Mouse (Mus musculus) CH12.LX (cell line): ENCODE data around the gene Nadsyn1. TPM values are rescaled to one million over a fixed set of nuclear protein-coding genes. Genes with fewer than 3 reads are reported as not detected.

Experiments
- DNase-seq: peaks from one replicate; pipeline ENCODE4 v3.0.0-alpha.2; 2013; ENCODE audit errors: extremely low read depth
- H3K27ac ChIP-seq: 2 replicates; pipeline ENCODE4 v1.5.1; 2012; ENCODE audit warnings: low read depth, mild to moderate bottlenecking, control low read depth, moderate library complexity; ENCODE audit not compliant: insufficient read depth
- H3K27me3 ChIP-seq: replicated peaks from 2 replicates; pipeline ENCODE3; 2012; ENCODE audit warnings: inconsistent platforms
- H3K36me3 ChIP-seq, 2 experiments: replicated peaks in 1 of 2; 2 replicates each; pipeline versions ENCODE3 to v1.6.1; 2012; ENCODE audit warnings: inconsistent platforms in 1 of 2, low read length in 1 of 2, mild to moderate bottlenecking in 1 of 2, mixed read lengths in 1 of 2, moderate library complexity in 1 of 2; ENCODE audit not compliant: control insufficient read depth in 1 of 2, insufficient read depth in 1 of 2
- H3K4me1 ChIP-seq, 2 experiments: 2 replicates each; pipeline ENCODE4 v1.6.1; 2012; ENCODE audit warnings: inconsistent platforms in 1 of 2, moderate library complexity in 1 of 2; ENCODE audit not compliant: insufficient read depth in 2 of 2, control insufficient read depth in 1 of 2
- H3K4me2 ChIP-seq: 2 replicates; pipeline ENCODE4 v1.6.1; 2012; ENCODE audit warnings: low read depth, mild to moderate bottlenecking, control low read depth; ENCODE audit not compliant: poor library complexity, insufficient read depth, severe bottlenecking
- H3K4me3 ChIP-seq, 3 experiments: fragments of 150-350 bp in 1 of 3; sonication (generic) in 1 of 3; replicated peaks in 1 of 3; 2 replicates each; pipeline versions ENCODE3 to v1.5.1; 2011 to 2012; ENCODE audit warnings: low read depth in 2 of 3, low read length in 2 of 3, mild to moderate bottlenecking in 2 of 3, moderate library complexity in 2 of 3, control low read depth in 1 of 3, improper control_type of control experiment in 1 of 3, inconsistent platforms in 1 of 3, mixed read lengths in 1 of 3; ENCODE audit not compliant: poor library complexity in 1 of 3
- H3K79me2 ChIP-seq: replicated peaks from 2 replicates; pipeline ENCODE4 v1.6.1; 2012; ENCODE audit warnings: mild to moderate bottlenecking, moderate library complexity; ENCODE audit not compliant: control insufficient read depth, poor library complexity, insufficient read depth, severe bottlenecking; ENCODE audit errors: extremely low read depth
- H3K9ac ChIP-seq: 2 replicates; pipeline ENCODE4 v1.6.1; 2012; ENCODE audit warnings: low read depth, mild to moderate bottlenecking, control low read depth, moderate library complexity; ENCODE audit not compliant: insufficient read depth
- H3K9me3 ChIP-seq: replicated peaks from 2 replicates; pipeline ENCODE3; 2012; ENCODE audit warnings: low read length, inconsistent platforms, mixed read lengths
- BHLHE40 ChIP-seq: IDR thresholded peaks from 2 replicates; pipeline ENCODE4 v1.6.1; 2011; ENCODE audit warnings: mild to moderate bottlenecking, low read depth, low read length, improper control_type of control experiment
- CHD1 ChIP-seq: IDR thresholded peaks from 2 replicates; pipeline ENCODE4 v1.6.1; 2012; ENCODE audit warnings: low read depth, low read length, improper control_type of control experiment, inconsistent platforms
- CHD2 ChIP-seq: IDR thresholded peaks from 2 replicates; pipeline ENCODE4 v1.6.1; 2011; ENCODE audit warnings: low read length, improper control_type of control experiment
- CTCF ChIP-seq, 2 experiments: IDR thresholded peaks in 1 of 2; conservative IDR thresholded peaks in 1 of 2; 2 replicates each; pipeline ENCODE4 v1.5.1; 2011 to 2012; ENCODE audit warnings: low read depth in 2 of 2, low read length in 2 of 2, improper control_type of control experiment in 1 of 2, inconsistent platforms in 1 of 2, mild to moderate bottlenecking in 1 of 2, moderate library complexity in 1 of 2
- E2F4 ChIP-seq: IDR thresholded peaks from 2 replicates; pipeline ENCODE4 v1.6.1; 2011; ENCODE audit warnings: low read depth, low read length, improper control_type of control experiment; ENCODE audit not compliant: insufficient replicate concordance
- ELF1 ChIP-seq: IDR thresholded peaks from 2 replicates; pipeline ENCODE4 v1.6.1; 2014; ENCODE audit warnings: low read depth, mild to moderate bottlenecking, inconsistent platforms, low read length, improper control_type of control experiment
- EP300 ChIP-seq: IDR thresholded peaks from 2 replicates; pipeline ENCODE4 v1.6.1; 2011; ENCODE audit warnings: low read length, improper control_type of control experiment
- ETS1 ChIP-seq: conservative IDR thresholded peaks from 2 replicates; pipeline ENCODE4 v1.6.1; 2012; ENCODE audit warnings: low read depth, mild to moderate bottlenecking, inconsistent platforms, low read length, improper control_type of control experiment, moderate library complexity
- GABPA ChIP-seq: IDR thresholded peaks from 2 replicates; pipeline ENCODE4 v1.6.1; 2012; ENCODE audit warnings: low read depth, low read length, improper control_type of control experiment, inconsistent platforms; ENCODE audit not compliant: insufficient replicate concordance
- HCFC1 ChIP-seq: IDR thresholded peaks from 2 replicates; pipeline ENCODE4 v1.6.1; 2012; ENCODE audit warnings: low read depth, mild to moderate bottlenecking, inconsistent platforms, low read length, improper control_type of control experiment
- IRF4 ChIP-seq: IDR thresholded peaks from 2 replicates; pipeline ENCODE4 v1.6.1; 2014; ENCODE audit warnings: low read depth, mild to moderate bottlenecking, inconsistent platforms, low read length, improper control_type of control experiment
- JUN ChIP-seq: IDR thresholded peaks from 2 replicates; pipeline ENCODE4 v1.6.1; 2011; ENCODE audit warnings: low read depth, mild to moderate bottlenecking, low read length, improper control_type of control experiment, moderate library complexity; ENCODE audit not compliant: insufficient read depth
- JUND ChIP-seq: conservative IDR thresholded peaks from 2 replicates; pipeline ENCODE4 v1.6.1; 2011; ENCODE audit warnings: low read depth, low read length, improper control_type of control experiment
- KAT2A ChIP-seq: IDR thresholded peaks from 2 replicates; pipeline ENCODE4 v1.6.1; 2012; ENCODE audit warnings: low read length, improper control_type of control experiment, inconsistent platforms; ENCODE audit not compliant: insufficient replicate concordance
- MAFK ChIP-seq: IDR thresholded peaks from 2 replicates; pipeline ENCODE4 v1.6.1; 2011; ENCODE audit warnings: low read length, improper control_type of control experiment; ENCODE audit not compliant: insufficient replicate concordance
- MAX ChIP-seq: IDR thresholded peaks from 2 replicates; pipeline ENCODE4 v1.6.1; 2011; ENCODE audit warnings: low read length, improper control_type of control experiment
- MAZ ChIP-seq: IDR thresholded peaks from 2 replicates; pipeline ENCODE4 v1.6.1; 2012; ENCODE audit warnings: low read depth, mild to moderate bottlenecking, inconsistent platforms, low read length, improper control_type of control experiment, moderate library complexity
- MEF2A ChIP-seq: IDR thresholded peaks from 2 replicates; pipeline ENCODE4 v1.6.1; 2014; ENCODE audit warnings: low read depth, mild to moderate bottlenecking, inconsistent platforms, low read length, improper control_type of control experiment, borderline replicate concordance
- MXI1 ChIP-seq: IDR thresholded peaks from 2 replicates; pipeline ENCODE4 v1.6.1; 2011; ENCODE audit warnings: mild to moderate bottlenecking, low read depth, low read length, improper control_type of control experiment
- MYC ChIP-seq: IDR thresholded peaks from 2 replicates; pipeline ENCODE4 v1.6.1; 2011; ENCODE audit warnings: low read depth, mild to moderate bottlenecking, improper control_type of control experiment, low read length
- NELFE ChIP-seq: IDR thresholded peaks from 2 replicates; pipeline ENCODE4 v1.6.1; 2011; ENCODE audit warnings: low read depth, low read length, improper control_type of control experiment
- NRF1 ChIP-seq: IDR thresholded peaks from 2 replicates; pipeline ENCODE4 v1.6.1; 2014; ENCODE audit warnings: low read depth, mild to moderate bottlenecking, inconsistent platforms, low read length, improper control_type of control experiment, moderate library complexity
- PAX5 ChIP-seq: IDR thresholded peaks from 2 replicates; pipeline ENCODE4 v1.6.1; 2012; ENCODE audit warnings: low read length, inconsistent platforms, mixed read lengths
- POLR2A ChIP-seq: IDR thresholded peaks from 2 replicates; pipeline ENCODE4 v1.6.1; 2011; ENCODE audit warnings: low read depth, mild to moderate bottlenecking, improper control_type of control experiment, low read length
- POLR2AphosphoS2 ChIP-seq: IDR thresholded peaks from 2 replicates; pipeline ENCODE4 v1.6.1; 2011; ENCODE audit warnings: low read depth, low read length, improper control_type of control experiment
- RAD21 ChIP-seq: IDR thresholded peaks from 2 replicates; pipeline ENCODE4 v1.6.1; 2011; ENCODE audit warnings: low read depth, mild to moderate bottlenecking, low read length, improper control_type of control experiment, moderate library complexity
- RCOR1 ChIP-seq: conservative IDR thresholded peaks from 2 replicates; pipeline ENCODE4 v1.6.1; 2012; ENCODE audit warnings: low read depth, mild to moderate bottlenecking, inconsistent platforms, low read length, improper control_type of control experiment
- SIN3A ChIP-seq: IDR thresholded peaks from 2 replicates; pipeline ENCODE4 v1.6.1; 2012; ENCODE audit warnings: low read length, improper control_type of control experiment, inconsistent platforms
- SMC3 ChIP-seq: IDR thresholded peaks from 2 replicates; pipeline ENCODE4 v1.6.1; 2011; ENCODE audit warnings: low read depth, low read length, improper control_type of control experiment
- TBP ChIP-seq: conservative IDR thresholded peaks from 2 replicates; pipeline ENCODE4 v1.6.1; 2011; ENCODE audit warnings: low read depth, low read length, improper control_type of control experiment
- TCF12 ChIP-seq: IDR thresholded peaks from 2 replicates; pipeline ENCODE4 v1.6.1; 2014; ENCODE audit warnings: low read depth, mild to moderate bottlenecking, inconsistent platforms, low read length, improper control_type of control experiment
- UBTF ChIP-seq: IDR thresholded peaks from 2 replicates; pipeline ENCODE4 v1.6.1; 2012; ENCODE audit warnings: low read depth, mild to moderate bottlenecking, inconsistent platforms, low read length, improper control_type of control experiment, moderate library complexity
- USF1 ChIP-seq: IDR thresholded peaks from 2 replicates; pipeline ENCODE4 v1.6.1; 2014; ENCODE audit warnings: low read depth, mild to moderate bottlenecking, inconsistent platforms, low read length, improper control_type of control experiment
- USF2 ChIP-seq: conservative IDR thresholded peaks from 2 replicates; pipeline ENCODE4 v1.6.1; 2011; ENCODE audit warnings: low read depth, low read length, improper control_type of control experiment
- ZC3H11A ChIP-seq: IDR thresholded peaks from 2 replicates; pipeline ENCODE4 v1.6.1; 2012; ENCODE audit warnings: low read depth, mild to moderate bottlenecking, inconsistent platforms, low read length, improper control_type of control experiment
- ZKSCAN1 ChIP-seq: IDR thresholded peaks from 2 replicates; pipeline ENCODE4 v1.6.1; 2012; ENCODE audit warnings: low read depth, inconsistent platforms, low read length, improper control_type of control experiment, borderline replicate concordance
- ZMIZ1 ChIP-seq: IDR thresholded peaks from 2 replicates; pipeline ENCODE4 v1.6.1; 2012; ENCODE audit warnings: low read depth, mild to moderate bottlenecking, inconsistent platforms, low read length, improper control_type of control experiment
- ZNF384 ChIP-seq: IDR thresholded peaks from 2 replicates; pipeline ENCODE4 v1.6.1; 2012; ENCODE audit warnings: low read depth, low read length, improper control_type of control experiment, inconsistent platforms
- dilution Hi-C: fragments of 300-500 bp; cut with MboI; formaldehyde crosslinking; loops from 2 replicates; pipeline ENCODE4 v1.14.3; 2020; ENCODE audit warnings: low sequenced_read_pairs; ENCODE audit not compliant: extremely low pct_unique_long_range_greater_than_20kb, extremely low pct_ligation_motif_present
- in situ Hi-C: fragments of 300-500 bp; cut with MboI; formaldehyde crosslinking; loops from 3 replicates; pipeline ENCODE4 v1.14.3; 2019; ENCODE audit warnings: low sequenced_read_pairs, low pct_ligation_motif_present, low pct_unique_long_range_greater_than_20kb, mixed read lengths
- polyA plus RNA-seq: library from polyadenylated mRNA; unstranded; fragments of >175 nt; gene quantifications from 2 replicates; pipeline ENCODE4 v1.2.1, GENCODE M21; 2012; ENCODE audit warnings: low read depth; ENCODE audit not compliant: insufficient read length
- total RNA-seq, 2 experiments: library from RNA; depleted of rRNA; stranded (reverse); fragments of 300-350 nt in 1 of 2; fragments of >200 nt in 1 of 2; gene quantifications; 2 replicates each; pipeline ENCODE4 v1.2.3; 2012 to 2014

Nadsyn1 gene
- total and polyA plus RNA-seq, 3 experiments, result 5.4 to 11.7 (median 8.6) TPM

DNA sequence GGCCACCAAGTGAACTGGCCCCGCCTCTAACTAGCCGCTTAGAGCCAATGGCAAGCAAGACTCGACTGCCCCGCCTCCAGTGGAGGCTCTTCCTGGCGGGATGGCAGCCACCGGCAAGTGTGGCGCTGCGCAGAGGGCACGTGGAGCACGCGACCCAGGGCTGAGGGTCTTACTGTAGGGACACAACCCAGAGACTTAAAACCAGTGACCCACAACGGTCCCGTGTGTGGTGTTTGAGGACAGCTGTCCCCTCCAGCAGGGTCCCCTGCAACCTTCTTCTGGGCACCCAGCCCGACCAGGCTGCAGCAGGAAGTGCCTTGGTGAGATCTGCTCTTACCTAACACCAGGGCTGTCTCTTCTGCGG is 65.6 kb downstream of the Nadsyn1 start:
- Histone ChIP-seq H3K4me3 (peak overlapping the region in 2 of 3 experiments; percentile 46 to 47), H3K4me1 (peaks cover 6 to 10% of the 10 kb centered on the region in 2 experiments; a peak in 3 of 4 replicates), H3K4me2 (peak overlapping the region; percentile 93), H3K79me2 (no peaks in the 10 kb centered on the region), H3K9me3 (no peaks in the 10 kb centered on the region), H3K27ac (no peak overlapping the region), H3K36me3 (no peaks in the 10 kb centered on the region), H3K9ac (peak overlapping the region; percentile 18; the same call in 1 of the 2 replicates), H3K27me3 (peaks cover 59% of the 10 kb centered on the region)
- DNase-seq, result peak; percentile 76
- dilution Hi-C loops (no loop called here), in situ Hi-C loops (no loop called here)
- TF ChIP-seq JUND (no peak), SIN3A (peak; percentile 49; the same call in 1 of the 2 replicates), CTCF (conservative IDR thresholded peaks at IDR 0.05 in 1 of 2, IDR thresholded peaks at IDR 0.05 in 1 of 2; ENCODE audit: low read depth in 2 of 2, low read length in 2 of 2) (no peak), MXI1 (peak; percentile 90), ETS1 (no peak), NRF1 (no peak; the same call in 1 of the 2 replicates), ZNF384 (no peak), ELF1 (peak; percentile 53; the same call in 1 of the 2 replicates), ZC3H11A (no peak), E2F4 (no peak), USF2 (no peak; the same call in 1 of the 2 replicates), GABPA (no peak), BHLHE40 (peak; percentile 95), ZKSCAN1 (no peak), UBTF (no peak), HCFC1 (no peak), MEF2A (no peak), RAD21 (no peak), USF1 (no peak), CHD2 (no peak), MAFK (no peak), KAT2A (no peak), PAX5 (no peak), POLR2A (peak; percentile 90), MAZ (no peak), JUN (no peak), IRF4 (no peak), CHD1 (no peak), NELFE (peak; percentile 75), EP300 (no peak), SMC3 (no peak), RCOR1 (no peak), TCF12 (peak; percentile 44; the same call in 1 of the 2 replicates), ZMIZ1 (0 out of 2 replicates have a peak, but pooled peaks have one; percentile 21), POLR2AphosphoS2 (0 out of 2 replicates have a peak, but pooled peaks have one; percentile 37), MYC (peak; percentile 94), MAX (peak; percentile 96), TBP (no peak; the same call in 1 of the 2 replicates)
